27 mouse cellular contexts compared by ENCODE assay signal in the genomic region with DNA sequence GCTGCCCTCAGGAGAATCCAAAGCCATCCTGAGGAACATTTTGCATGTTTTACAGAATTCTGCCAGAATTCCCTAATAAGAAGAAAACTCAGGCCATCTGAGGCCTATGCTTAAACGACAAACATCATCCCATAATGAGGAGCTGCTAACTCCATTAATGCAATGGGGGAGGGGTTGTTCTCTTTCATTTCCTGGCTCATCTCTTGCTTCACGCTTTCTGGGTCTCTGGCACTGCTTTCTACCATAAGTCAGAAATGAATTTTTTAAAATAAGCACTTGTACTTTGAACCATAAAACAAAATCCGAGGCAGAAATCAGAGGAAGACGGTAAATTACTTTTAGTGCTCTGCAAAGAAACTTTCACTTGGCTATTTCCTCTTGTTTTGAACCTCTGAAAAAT.
"Had no signal": no experiment of that assay in that cellular context is flagged by ENCODE, and none has a peak within 500 bp of the region (broad histone marks: within the 10 kb centered on the region; RNA-seq: fewer than 3 reads in every experiment).

No protein-coding gene starts in this region.

- ATAC-seq: hindbrain, embryonic 16.5 days; inflammation-experienced regulatory T-cells, adult 6 months; intestine, embryonic 15.5 days; intestine, postnatal 0 days had no signal

- H3K9ac ChIP-seq: heart, embryonic 12.5 days; hindbrain, embryonic 12.5 days; hindbrain, embryonic 14.5 days; intestine, embryonic 15.5 days; kidney, embryonic 15.5 days; limb, embryonic 12.5 days; liver, embryonic 13.5 days had no signal

- H3K9me3 ChIP-seq: heart, embryonic 10.5 days; heart, embryonic 12.5 days; hindbrain, embryonic 10.5 days; hindbrain, embryonic 12.5 days; intestine, embryonic 15.5 days; kidney, embryonic 15.5 days; limb, embryonic 10.5 days; limb, embryonic 12.5 days; liver, embryonic 13.5 days had no signal

- H3K27me3 ChIP-seq: heart, embryonic 12.5 days; hindbrain, embryonic 12.5 days; intestine, embryonic 15.5 days; kidney, embryonic 15.5 days; limb, embryonic 12.5 days; liver, embryonic 13.5 days had no signal

- H3K4me2 ChIP-seq: heart, embryonic 12.5 days; hindbrain, embryonic 12.5 days; hindbrain, embryonic 14.5 days; intestine, embryonic 15.5 days; kidney, embryonic 15.5 days; limb, embryonic 12.5 days; liver, embryonic 11.5 days; liver, embryonic 13.5 days had no signal

- H3K4me1 ChIP-seq: heart, embryonic 10.5 days; heart, embryonic 12.5 days; intestine, embryonic 15.5 days; kidney, embryonic 15.5 days; limb, embryonic 12.5 days; liver, embryonic 13.5 days had no signal

- H3K36me3 ChIP-seq: heart, embryonic 10.5 days; heart, embryonic 12.5 days; hindbrain, embryonic 10.5 days; hindbrain, embryonic 12.5 days; intestine, embryonic 15.5 days; kidney, embryonic 15.5 days; limb, embryonic 10.5 days; limb, embryonic 12.5 days; liver, embryonic 13.5 days had no signal

- DNase-seq: gastrocnemius, adult 2 months; gastrocnemius, postnatal 10 days; gastrocnemius, postnatal 25 days; heart, adult 18-20 months; heart, postnatal 10 days; heart, postnatal 4 days; kidney, adult 18-20 months; kidney, adult 9 months; kidney, postnatal 10 days; kidney, postnatal 4 days; liver; liver, embryonic 13.5 days had no signal

- H3K27ac ChIP-seq: gastrocnemius, adult 2 months; heart, embryonic 10.5 days; hindbrain, embryonic 10.5 days; hindbrain, embryonic 12.5 days; hindbrain, embryonic 14.5 days; intestine, embryonic 15.5 days; kidney, embryonic 15.5 days; layer of hippocampus, adult 2 months; left cerebral cortex, adult 2 months; limb, embryonic 10.5 days; limb, embryonic 12.5 days; liver, embryonic 13.5 days had no signal

- H3K4me3 ChIP-seq: gastrocnemius, adult 2 months; heart, embryonic 10.5 days; heart, embryonic 12.5 days; hindbrain, embryonic 10.5 days; hindbrain, embryonic 12.5 days; intestine, embryonic 15.5 days; kidney, embryonic 15.5 days; layer of hippocampus, adult 2 months; left cerebral cortex, adult 2 months; limb, embryonic 10.5 days; limb, embryonic 12.5 days; liver, embryonic 13.5 days had no signal
